Mouse (Mus musculus) telencephalon, adult 2 months (tissue): ENCODE measurements at regions not wholly inside any gene's neighbourhood (a gene's known extent, or its start where the extent isn't known, plus 50 kb on each side); places are given as distances from the start of the nearest gene placed in this dataset.

Source experiments
- DNase-seq: peaks from one replicate; pipeline ENCODE4 v3.0.0-alpha.2; 2011; ENCODE audit warnings: low read depth, low spot score

DNA sequence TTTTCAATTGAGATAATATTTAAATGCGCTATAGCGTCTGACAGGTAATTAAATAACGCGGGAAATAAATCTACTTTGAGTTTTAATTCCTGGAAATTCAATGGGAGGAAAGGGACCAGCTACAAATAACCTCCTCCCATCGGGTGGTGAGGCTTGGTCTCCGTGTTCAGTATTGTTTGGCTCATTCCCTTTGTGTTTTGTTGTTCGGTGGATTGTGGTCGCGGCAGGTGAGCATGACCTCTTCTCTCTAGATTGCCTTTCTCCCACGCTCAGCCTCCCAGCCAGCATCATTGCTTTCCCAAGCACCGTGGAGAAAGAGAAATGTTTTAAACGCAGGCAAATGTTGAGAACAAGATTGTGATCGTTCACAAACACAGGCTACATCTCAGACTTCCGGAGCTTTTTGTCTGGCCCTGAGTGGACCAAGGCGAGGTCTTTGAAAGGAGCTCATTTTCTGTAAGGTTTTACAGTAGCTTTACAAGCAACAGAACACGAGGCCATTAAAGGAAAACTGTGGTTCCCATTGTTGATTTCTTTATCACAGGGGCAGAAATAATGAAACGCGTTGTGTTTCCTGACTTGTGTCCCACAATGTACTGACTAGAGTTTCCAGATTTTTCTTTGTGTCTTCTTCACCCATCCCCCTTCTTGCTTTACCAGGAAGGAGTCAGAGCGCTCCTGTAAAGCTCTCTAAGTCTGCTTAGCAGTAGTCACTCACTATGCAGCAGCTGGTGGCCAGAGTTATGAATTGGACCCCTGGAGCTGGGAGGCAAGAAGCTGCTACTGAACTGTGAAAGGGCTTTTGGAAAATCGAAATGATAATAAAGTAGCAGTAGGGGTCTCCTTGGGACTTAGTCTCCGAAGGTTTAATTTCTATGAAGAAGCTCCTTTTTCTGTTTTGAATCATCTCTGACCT, 337.7 kb downstream of the Galc start:
- no peak for DNase-seq

DNA sequence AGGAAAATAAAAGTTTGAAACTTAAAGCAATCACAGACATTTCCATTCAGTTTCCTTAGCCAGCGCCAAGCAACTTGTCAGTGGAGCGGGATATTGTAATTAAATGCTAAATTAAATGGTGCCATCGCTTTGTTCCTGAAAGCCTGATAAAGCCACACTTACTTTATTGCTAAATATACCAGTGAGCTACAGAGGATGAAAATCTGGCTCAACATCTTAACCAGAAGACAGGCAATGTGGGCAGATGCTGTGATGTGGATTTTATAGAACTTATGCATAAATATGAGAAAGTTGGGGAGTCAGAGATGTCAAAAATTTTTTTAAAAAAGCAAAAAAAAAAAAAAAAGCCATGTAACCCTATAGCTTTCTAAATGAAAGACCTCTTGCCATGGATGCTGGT, 340.8 kb downstream of the Galc start:
- DNase-seq = peak; percentile 61

DNA sequence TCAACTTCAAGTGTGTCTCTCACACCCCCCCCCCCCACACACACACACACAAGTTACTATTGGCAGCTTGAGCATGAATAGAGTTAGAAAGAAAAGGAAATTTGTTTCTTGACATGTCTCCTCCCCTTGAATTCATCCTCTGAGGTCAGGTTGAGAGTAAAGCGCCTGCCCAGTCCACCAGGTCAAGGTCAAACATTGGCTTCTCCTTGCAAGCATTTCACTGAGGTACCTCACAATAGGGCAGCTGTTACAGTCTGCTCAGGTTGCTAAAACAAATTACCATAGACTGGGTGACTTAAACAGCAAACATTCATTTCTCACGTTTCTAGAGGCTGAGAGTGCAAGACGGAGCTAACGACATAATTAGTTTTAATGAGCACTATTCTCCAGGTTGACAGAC, 344.2 kb downstream of the Galc start:
- DNase-seq = no peak

DNA sequence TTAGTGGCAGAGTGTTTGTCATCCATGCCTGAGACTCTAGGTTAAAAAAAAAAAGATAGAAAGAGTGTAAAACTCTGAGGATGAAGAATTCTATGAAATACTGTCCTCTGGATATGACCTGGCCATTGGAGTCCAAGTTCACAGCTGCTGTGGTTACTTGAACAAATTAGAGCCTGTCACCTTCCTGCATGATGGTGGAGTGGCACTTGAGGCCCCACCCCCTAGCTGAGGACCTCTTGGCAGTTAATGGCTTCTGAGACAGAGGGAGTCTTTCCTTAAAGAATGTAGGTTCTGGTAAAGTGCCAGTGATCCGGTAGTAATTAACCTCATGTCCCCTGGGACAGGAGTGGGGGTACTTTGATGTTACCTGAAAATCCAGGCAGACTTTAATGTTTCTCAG, 346.5 kb downstream of the Galc start:
- DNase-seq = no peak

DNA sequence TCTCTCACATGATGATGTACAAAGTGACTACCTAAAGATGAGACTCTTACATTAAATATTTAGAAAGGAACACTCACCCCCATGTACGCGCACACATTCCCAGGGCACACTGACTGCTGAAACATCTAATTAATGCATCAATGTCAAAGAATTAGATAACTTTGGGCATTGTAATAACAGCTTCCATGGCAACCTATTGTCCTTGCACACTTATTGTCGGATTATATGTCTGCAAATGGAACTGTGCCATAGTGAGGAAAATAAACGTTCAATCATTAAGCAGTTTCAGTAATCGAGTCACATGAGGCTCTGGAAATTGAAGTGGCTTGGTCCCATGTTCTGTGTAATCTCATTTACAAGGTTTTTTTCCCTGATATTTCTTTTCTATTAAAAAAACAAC, 360.0 kb downstream of the Galc start:
- DNase-seq = no peak

DNA sequence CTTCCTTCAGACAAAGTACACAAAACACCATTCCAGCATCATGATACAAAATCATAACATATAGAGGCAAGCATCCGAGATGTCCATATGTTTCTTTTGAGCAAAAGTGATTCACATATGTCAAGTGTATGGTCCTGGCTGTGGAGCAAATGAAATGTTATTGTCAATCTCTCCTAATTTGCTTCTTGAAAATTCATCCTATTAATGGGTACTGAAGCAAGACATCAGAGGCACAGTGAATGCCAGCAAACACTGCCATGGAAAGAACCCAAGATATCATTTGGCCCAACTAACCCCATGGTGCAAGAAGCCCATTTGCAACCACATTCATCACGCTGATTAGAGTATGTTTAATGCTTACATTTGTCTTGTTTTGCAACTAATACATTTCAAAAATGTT, 361.1 kb downstream of the Galc start:
- no peak for DNase-seq

DNA sequence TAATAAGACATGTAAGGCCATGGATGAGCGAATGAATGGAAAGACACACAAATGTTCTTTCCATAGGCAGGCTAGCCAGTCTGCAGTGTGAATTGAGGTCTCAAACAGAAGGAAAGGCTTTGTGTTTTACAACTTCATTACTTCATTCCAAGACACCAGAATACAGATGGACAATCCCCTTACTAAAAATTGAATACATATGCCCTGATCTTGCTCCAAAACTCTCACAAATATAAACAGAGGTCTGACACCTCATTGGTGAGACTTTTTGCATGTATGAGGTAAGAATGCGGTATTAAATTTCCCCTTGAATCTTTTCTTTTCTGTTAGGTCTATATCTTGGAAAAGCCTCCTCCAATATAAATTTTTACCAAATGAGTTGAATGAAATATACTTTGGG, 363.3 kb downstream of the Galc start:
- no peak for DNase-seq

DNA sequence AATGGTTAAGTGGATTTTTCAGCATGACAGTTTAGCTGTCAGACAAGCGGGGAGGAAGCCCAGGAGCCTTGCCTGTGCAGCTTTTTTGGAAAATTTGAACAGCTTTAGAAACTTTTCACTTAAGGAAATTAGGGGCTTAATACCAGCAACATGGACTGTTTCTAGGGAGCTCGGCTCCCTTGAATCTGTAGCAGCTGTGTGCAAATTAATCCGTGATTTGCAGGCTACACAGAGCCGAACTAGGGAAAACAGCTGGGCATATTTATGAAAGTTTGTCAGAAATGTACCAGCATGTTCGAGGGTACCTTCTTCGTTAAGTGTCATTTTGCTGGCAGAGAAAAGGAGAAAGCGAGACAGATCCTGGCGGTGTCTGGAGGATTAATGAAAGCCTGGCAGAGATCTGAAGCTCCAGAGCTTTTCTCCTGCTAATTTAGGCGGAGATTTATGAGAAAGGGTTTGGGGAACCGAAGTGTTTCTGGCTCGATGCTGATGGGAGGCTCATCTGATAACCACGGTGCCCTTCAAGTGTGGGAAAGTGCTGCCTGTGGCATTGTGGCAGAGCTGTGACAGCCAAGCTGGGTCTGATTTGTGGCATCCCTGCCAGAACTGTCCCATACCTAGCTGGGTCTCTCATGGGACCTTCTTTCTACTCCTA, 370.3 kb downstream of the Galc start:
- DNase-seq = peak; percentile 24

DNA sequence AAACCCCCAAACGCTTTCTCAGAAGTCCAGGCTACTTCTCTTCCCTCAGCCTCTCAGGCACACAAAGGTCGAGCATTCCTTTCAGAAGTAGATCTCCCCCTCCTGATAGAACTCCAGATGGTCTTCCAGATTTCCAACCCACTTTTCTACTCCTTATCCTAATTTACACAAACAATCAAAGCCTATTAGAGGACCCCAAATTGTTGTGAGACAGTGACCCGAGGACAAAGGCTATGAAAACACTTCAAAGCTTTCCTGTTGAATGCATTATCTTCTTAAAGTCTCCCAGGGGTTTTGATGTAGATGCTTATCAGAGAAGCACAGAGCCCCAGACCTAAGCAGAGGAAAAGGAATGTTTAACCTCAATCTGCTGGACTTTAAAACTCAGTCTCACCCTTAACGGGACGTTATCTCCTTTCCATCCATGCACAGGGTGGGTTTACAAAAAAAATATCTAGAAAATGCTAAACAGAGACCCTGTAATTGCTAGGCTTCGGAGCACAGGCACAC, 370.9 kb downstream of the Galc start:
- no peak for DNase-seq

DNA sequence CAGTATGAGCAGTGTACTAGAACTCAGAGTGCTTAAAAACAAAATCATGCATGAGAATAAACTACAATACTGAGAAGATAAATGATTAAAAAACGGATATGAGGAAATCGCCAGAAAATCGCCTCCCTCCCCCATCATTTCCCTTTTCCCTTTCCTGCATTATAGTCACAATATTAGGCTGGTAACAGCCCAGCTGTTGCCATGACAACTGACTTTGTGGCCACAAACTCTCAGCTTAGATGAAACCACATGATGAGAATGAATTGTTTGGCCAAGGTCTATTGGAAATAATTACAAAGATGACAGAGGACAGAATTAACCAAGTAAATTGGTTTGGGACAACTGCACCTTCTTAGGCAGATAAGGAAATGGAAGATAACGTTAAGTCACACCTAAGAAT, 376.8 kb downstream of the Galc start:
- no peak for DNase-seq

DNA sequence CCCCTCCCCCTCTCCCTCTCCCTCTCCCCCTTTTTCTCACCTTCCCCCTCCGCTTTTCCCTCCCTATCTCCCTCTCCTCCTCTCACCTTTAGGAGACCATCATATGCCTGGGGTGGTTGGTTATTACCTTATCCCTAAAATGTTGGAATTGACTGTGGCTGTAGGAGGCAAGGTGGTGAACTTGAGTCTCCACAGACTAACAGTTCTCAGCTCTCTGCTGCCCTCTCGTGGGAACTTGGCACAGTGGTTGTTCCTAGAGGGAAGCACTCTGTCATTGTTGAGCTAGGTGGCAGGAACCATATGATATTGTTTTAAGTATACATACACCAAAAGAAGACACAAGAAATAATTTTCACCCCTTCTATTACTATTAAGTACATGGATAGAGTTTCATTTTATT, 386.9 kb downstream of the Galc start:
- peak; percentile 48 for DNase-seq

DNA sequence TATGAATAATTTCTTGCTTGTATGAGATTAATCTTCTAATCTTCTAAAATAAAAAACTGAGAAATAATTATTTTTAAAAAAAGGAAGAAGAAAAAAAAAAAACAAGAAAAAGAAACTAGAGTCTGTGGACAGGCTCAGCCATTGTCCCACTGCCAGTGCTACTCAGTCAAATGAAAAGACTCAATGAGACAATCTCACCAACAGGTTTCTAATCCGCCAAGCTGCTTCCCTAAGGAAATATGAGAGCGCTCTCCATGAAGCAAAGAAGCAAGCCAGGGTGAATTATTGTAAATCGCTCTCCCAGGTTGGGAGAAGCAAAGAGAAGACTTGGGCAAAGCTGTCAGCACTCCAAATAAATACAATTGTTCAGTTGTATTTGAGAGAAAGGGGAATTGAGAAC, 396.3 kb downstream of the Galc start:
- no peak for DNase-seq

DNA sequence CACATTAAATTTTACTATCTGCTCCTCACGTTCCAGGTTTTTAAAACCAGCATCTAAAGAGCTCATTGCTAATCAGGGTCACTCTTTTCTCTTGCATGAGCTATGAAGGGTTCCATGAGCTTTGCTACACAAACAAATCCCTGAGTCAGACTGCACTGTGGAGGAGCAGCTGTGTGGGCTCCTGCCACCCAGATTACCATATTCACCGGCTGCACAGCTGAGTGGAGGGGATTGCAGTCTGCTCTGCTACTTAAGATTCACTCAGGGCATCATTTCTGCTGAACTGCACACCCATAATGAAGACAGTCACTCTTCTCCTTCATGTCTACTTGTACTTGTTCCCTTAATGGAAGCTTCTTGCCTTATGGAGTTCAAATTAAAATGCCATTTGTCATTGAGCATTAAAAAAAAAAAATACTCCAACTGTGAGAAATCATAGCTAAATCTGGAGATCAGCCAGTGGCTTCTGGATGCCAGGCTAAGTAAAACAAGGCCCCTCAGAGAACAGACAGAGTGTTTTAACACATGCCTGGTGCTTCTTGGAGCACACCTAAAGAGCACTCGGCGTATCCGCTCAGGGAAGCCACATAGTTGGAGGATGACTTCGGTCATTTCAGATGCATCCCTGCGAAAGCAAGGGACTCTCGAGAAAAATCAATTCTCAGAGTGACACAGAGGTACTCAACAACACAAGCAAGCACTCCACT, 422.9 kb downstream of the Galc start:
- peak; percentile 82 for DNase-seq

DNA sequence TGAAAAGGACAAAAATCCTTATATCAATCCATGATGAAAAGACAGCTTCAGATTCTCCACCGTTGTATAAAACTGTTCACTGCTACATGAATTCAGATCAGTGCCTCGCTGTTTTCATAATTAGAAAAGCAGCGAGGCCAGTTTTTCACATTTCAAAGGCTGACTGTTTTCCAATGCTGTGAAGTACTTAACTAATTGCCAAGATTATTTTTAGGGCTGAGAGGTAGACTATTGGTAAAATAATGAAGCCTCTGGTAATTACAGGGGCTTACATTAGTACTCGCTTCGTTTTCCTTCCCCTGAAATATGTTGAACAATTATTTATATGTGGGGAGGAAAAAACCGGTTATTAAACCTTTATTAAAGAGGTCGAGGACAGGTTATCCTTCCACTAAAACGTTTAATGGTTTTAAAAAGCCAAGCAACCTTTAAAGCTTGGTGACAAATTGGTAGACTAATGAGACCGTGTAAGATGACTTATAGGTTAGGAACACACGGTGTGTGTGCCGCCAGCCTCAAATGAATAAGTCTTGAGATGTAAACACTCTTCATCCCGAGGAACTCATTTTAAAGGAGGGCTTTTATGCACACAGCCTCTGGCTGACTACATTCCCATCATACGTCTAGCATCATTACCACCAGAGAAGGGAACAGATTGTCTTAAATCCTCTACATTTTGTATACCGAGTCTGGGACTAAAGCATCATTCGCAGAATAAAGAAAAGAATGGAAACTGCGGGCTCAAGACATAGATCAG, 465.7 kb downstream of the Galc start:
- no peak for DNase-seq

DNA sequence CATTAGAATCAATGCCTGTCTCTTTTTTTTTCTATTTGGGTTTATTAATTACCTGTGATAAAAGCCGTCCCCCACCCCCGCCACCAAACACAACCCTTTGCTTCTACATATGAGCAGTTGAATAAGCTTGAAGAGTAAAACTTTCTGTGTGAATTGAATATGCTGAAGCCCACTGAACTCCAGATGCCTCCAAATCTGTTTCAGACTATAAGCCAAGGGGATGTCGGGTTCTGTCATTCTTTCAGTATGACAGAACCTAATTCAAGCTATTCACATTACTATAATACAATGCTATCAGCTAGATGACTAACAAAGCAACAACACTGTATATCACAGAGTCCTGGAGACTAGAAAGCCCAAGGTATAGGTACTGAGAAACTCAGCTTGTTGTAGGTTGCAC, 475.8 kb downstream of the Galc start:
- no peak for DNase-seq

DNA sequence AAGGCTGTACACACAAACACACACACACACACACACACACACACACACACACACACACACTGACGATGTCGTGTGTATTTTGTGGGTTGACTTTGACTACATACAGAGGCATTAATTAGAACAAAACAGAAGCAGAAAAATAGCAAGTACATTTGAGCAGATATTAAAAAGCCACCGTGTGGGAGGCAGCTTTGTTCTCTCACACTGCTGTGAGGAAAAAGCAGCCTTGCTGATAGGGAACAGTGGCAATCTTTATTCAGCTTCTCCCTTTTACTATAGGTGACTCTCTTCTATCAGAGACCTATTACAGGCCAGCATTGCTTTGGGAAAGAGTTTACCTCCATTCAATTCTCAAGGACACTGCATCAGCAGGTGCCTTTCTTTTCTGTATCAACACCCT, 500.1 kb downstream of the Galc start:
- peak; percentile 60 for DNase-seq

DNA sequence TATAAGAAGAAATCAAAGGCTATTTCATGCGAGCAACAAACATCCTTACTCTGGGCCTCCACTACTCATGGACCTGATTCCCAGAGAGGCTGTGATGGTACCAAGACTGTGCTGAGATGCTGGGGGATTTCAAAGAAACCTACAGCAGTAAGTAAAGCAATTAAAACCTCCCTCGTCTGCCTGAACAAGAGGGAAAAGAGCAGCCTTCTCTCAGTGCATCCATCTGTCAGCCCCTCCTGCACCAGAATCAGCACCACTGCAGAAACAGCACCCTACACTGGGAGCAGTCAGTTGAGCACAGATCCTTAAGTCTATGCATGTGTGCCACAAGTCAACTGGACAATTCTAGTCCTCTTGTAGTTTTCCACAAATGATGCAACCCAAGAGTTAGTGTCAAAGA, 500.6 kb downstream of the Galc start:
- DNase-seq = peak; percentile 58

DNA sequence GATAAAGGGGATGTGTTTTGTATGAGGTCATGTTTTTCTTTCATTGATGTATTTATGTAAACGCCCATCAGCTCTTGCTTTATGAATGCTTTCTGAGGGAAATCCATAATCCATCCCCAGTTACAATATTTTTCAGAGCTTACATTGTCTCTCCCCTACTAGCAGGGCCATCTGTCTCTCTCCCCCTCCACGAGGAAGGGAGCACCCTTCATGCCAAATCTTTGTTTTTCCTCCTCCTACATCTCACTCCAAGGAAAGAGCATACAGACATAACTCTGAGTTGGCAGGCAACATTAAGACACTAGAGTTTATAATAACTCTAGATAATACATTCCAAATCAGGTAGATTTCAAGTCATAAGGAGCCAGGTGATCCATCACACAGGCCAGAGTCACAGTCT, 509.1 kb downstream of the Galc start:
- DNase-seq = peak; percentile 80

DNA sequence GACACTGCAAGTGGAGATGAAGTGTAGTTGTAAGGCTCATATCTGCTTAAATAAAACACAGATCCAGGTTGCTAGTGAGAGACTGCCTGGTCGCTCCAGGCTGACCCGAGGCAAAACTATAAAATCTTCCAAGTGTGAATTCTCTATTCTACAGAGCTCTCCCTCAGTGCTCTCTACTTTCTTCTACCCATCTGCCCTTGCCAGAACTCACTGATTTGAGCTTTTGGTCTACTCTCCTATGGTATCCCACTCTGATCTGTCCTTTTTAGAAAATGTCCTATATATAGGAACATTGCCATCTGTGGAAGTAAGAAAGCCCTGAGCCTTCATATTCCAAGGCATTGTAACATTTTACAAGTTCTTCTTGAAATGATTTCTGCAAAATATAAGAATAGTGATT, 518.3 kb downstream of the Galc start:
- peak; percentile 64 for DNase-seq

DNA sequence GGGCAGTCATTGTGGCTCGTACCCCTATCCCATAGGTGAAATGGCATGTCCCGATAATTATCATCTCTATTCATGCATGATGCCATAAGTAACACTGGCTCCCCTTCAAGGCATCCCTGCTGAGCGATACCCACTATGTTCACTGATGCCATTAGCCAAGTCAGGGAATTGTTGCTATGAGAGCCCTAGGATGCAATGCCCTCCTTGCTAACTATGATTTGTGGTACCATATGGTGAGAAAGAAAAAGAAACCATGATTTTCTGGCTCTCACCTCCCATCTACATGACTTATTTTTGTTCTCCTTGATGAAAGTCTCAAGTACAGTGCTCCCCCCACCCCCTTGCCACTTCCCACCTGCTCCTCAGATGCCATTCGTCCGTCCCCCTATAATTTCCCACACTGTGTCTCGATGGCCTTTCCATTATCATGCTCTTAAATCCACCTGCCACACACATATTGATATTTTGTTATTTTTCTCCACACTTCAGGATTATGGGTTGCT, 527.1 kb downstream of the Galc start:
- peak; percentile 48 for DNase-seq

DNA sequence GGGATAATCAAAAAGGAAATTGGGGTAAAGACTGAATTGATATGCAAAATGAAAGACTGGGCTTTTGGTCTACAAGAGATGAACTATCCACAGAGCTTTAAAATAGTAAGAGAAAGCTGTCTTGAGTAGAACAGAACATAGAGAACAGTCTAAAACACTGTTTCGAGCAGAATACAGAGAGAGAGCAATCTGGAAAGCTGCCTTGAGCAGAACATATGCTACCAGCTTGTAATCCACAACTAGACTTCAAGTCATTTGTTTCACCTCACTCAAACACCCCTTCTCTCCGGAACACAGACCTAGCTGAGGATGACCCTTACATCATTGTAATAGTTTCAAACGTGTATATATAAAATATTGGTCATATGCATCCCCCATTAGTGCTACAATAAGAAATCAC, 538.7 kb downstream of the Galc start:
- peak; percentile 42 for DNase-seq
